Mouse (Mus musculus) erythroblast, embryonic 14.5 days (primary cell): ENCODE measurements around the gene Ttc17. TPM values are rescaled to one million over a fixed set of nuclear protein-coding genes. Genes with fewer than 3 reads are reported as not detected.

Source experiments
- H3K27me3 ChIP-seq: 2 replicates; pipeline ENCODE4 v1.6.1; 2012; ENCODE audit warnings: inconsistent platforms; ENCODE audit not compliant: control insufficient read depth
- H3K36me3 ChIP-seq: 2 replicates; pipeline ENCODE4 v1.6.1; 2012; ENCODE audit warnings: mild to moderate bottlenecking, inconsistent platforms; ENCODE audit not compliant: control insufficient read depth
- H3K4me1 ChIP-seq: 2 replicates; pipeline ENCODE4 v1.6.1; 2012; ENCODE audit warnings: inconsistent platforms; ENCODE audit not compliant: control insufficient read depth
- H3K4me3 ChIP-seq: replicated peaks from 2 replicates; pipeline ENCODE3; 2012; ENCODE audit warnings: moderate library complexity, mild to moderate bottlenecking, inconsistent platforms
- H3K9me3 ChIP-seq: 2 replicates; pipeline ENCODE4 v1.6.1; 2012; ENCODE audit warnings: low read length, inconsistent platforms, mixed read lengths; ENCODE audit not compliant: control insufficient read depth
- GATA1 ChIP-seq: IDR thresholded peaks from 2 replicates; pipeline ENCODE4 v1.6.1; 2012; ENCODE audit warnings: low read length, inconsistent platforms, mixed read lengths
- TAL1 ChIP-seq: IDR thresholded peaks from 3 replicates; pipeline ENCODE4 v1.6.1; 2012; ENCODE audit warnings: low read length, inconsistent platforms, mixed read lengths
- polyA plus RNA-seq: library from polyadenylated mRNA; stranded (reverse); fragments of >175 nt; gene quantifications from 2 replicates; pipeline ENCODE4 v1.2.3, GENCODE M21; 2012

The Ttc17 gene
- polyA plus RNA-seq, 1 experiment, result 0.14 TPM

- no peaks in the 10 kb centered on the region for H3K27me3 ChIP-seq
- no peaks in the 10 kb centered on the region for H3K9me3 ChIP-seq
- H3K36me3 ChIP-seq, result peaks cover 30% of the 10 kb centered on the region
- no peak overlapping the region for H3K4me3 ChIP-seq
- no peaks in the 10 kb centered on the region for H3K4me1 ChIP-seq
- TF ChIP-seq TAL1 (no peak), GATA1 (no peak)
Measured at GRCm38 (mm10) chr2:94344624-94345023, 61.9 kb downstream of the Ttc17 start.

GRCm38 (mm10) chr2:94343290-94344285, 62.9 kb downstream of the Ttc17 start:
- Histone ChIP-seq H3K4me3 (no peak overlapping the region), H3K36me3 (peaks cover 36% of the 10 kb centered on the region), H3K27me3 (no peaks in the 10 kb centered on the region), H3K9me3 (no peaks in the 10 kb centered on the region), H3K4me1 (no peaks in the 10 kb centered on the region)
- TF ChIP-seq GATA1 (no peak), TAL1 (no peak)

GRCm38 (mm10) chr2:94340769-94341168, 65.7 kb downstream of the Ttc17 start:
- H3K36me3 ChIP-seq, result peaks cover 51% of the 10 kb centered on the region
- H3K4me1 ChIP-seq, result no peaks in the 10 kb centered on the region

GRCm38 (mm10) chr2:94339495-94339894, 67.0 kb downstream of the Ttc17 start:
- Histone ChIP-seq H3K4me3 (no peak overlapping the region), H3K9me3 (no peaks in the 10 kb centered on the region), H3K4me1 (no peaks in the 10 kb centered on the region), H3K36me3 (peaks cover 57% of the 10 kb centered on the region), H3K27me3 (no peaks in the 10 kb centered on the region)
- TF ChIP-seq GATA1, result no peak
- no peak for TF ChIP-seq TAL1

More at GRCm38 (mm10) chr2:94340769-94341168, 65.7 kb downstream of the Ttc17 start:
- Histone ChIP-seq H3K9me3 (no peaks in the 10 kb centered on the region), H3K27me3 (no peaks in the 10 kb centered on the region), H3K4me3 (no peak overlapping the region)
- no peak for TF ChIP-seq TAL1
- no peak for TF ChIP-seq GATA1

- H3K9me3 ChIP-seq, result no peaks in the 10 kb centered on the region
- H3K4me3 ChIP-seq, result no peak overlapping the region
- no peaks in the 10 kb centered on the region for H3K27me3 ChIP-seq
- H3K36me3 ChIP-seq, result peaks cover 59% of the 10 kb centered on the region
- TF ChIP-seq TAL1, result no peak
- TF ChIP-seq GATA1, result no peak
- H3K4me1 ChIP-seq, result no peaks in the 10 kb centered on the region
Measured at GRCm38 (mm10) chr2:94336336-94336735, 70.2 kb downstream of the Ttc17 start.

- Histone ChIP-seq H3K27me3 (no peaks in the 10 kb centered on the region), H3K4me3 (no peak overlapping the region), H3K4me1 (no peaks in the 10 kb centered on the region), H3K9me3 (no peaks in the 10 kb centered on the region), H3K36me3 (peaks cover 60% of the 10 kb centered on the region)
- TF ChIP-seq GATA1 (no peak), TAL1 (no peak)
Measured at GRCm38 (mm10) chr2:94334742-94335046, 71.8 kb downstream of the Ttc17 start.

GRCm38 (mm10) chr2:94333841-94334741, 72.4 kb downstream of the Ttc17 start:
- no peak for TF ChIP-seq GATA1
- no peak for TF ChIP-seq TAL1
- Histone ChIP-seq H3K4me3 (no peak overlapping the region), H3K4me1 (no peaks in the 10 kb centered on the region), H3K36me3 (peaks cover 60% of the 10 kb centered on the region), H3K9me3 (no peaks in the 10 kb centered on the region), H3K27me3 (no peaks in the 10 kb centered on the region)

GRCm38 (mm10) chr2:94333086-94333485, 73.4 kb downstream of the Ttc17 start:
- H3K9me3 ChIP-seq, result no peaks in the 10 kb centered on the region
- H3K4me1 ChIP-seq, result no peaks in the 10 kb centered on the region
- H3K27me3 ChIP-seq, result no peaks in the 10 kb centered on the region
- TF ChIP-seq GATA1, result no peak
- no peak for TF ChIP-seq TAL1
- H3K36me3 ChIP-seq, result peaks cover 65% of the 10 kb centered on the region
- H3K4me3 ChIP-seq, result no peak overlapping the region

GRCm38 (mm10) chr2:94329336-94329735, 77.2 kb downstream of the Ttc17 start:
- H3K4me3 ChIP-seq, result no peak overlapping the region
- peaks cover 67% of the 10 kb centered on the region for H3K36me3 ChIP-seq

More at GRCm38 (mm10) chr2:94329336-94329735, 77.2 kb downstream of the Ttc17 start:
- no peaks in the 10 kb centered on the region for H3K9me3 ChIP-seq
- H3K4me1 ChIP-seq, result no peaks in the 10 kb centered on the region
- H3K27me3 ChIP-seq, result no peaks in the 10 kb centered on the region
- no peak for TF ChIP-seq GATA1
- no peak for TF ChIP-seq TAL1
